Mouse (Mus musculus): ENCODE measurements around the gene Dffa.

DNA sequence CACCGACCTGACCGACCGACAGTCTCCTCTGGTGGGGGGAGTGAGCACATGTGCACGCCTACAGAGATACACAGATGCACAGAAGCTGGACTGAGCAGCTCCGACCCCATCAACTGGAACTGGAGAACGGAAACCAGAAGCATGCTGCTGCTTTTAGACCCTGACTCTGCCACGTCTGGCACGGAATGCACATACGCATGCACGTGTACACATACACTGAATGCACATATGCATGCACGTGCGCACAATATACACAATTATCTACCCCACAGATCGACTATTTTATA lies 42.6 kb upstream of the Dffa start:
- no peak for TF ChIP-seq POLR2A (IDR thresholded peaks at IDR 0.05; ENCODE audit: borderline replicate concordance, control insufficient read depth, low read depth, low read length)
- TF ChIP-seq CTCF (IDR thresholded peaks at IDR 0.05; ENCODE audit: control insufficient read depth, insufficient read depth, low read length), result no peak

Data from bone marrow, adult 2 months (tissue).